Mouse (Mus musculus) T-helper 17 cell (primary cell): ENCODE measurements around the gene Vmn1r68.

Source experiments
- in situ Hi-C, 2 experiments: fragments of 300-600 bp; cut with MboI, MseI; formaldehyde crosslinking; loops; 1 replicate in 1 of 2; 2 replicates in 1 of 2; pipeline ENCODE4 v1.15.1; 2025; ENCODE audit warnings: high pct_unique_total_duplicates in 2 of 2

Vmn1r68 gene

GRCm38 (mm10) chr7:10558385-10558784, at the start of gene Vmn1r68:
TSS of gene Vmn1r68 (minus strand) at chr7:10558485.
- in situ Hi-C loops, result no loop called here

- in situ Hi-C loops, result no loop called here
Observed at GRCm38 (mm10) chr7:10495578-10495977, 62.7 kb downstream of the Vmn1r68 start.

- in situ Hi-C loops, result no loop called here
Observed at GRCm38 (mm10) chr7:10494786-10495521, 63.3 kb downstream of the Vmn1r68 start, which contains the start of gene Zik1. TSS of gene Zik1 (minus strand) at chr7:10495394.

- in situ Hi-C loops, result no loop called here
Observed at GRCm38 (mm10) chr7:10480588-10481233, 77.6 kb downstream of the Vmn1r68 start.

GRCm38 (mm10) chr7:10479813-10480212, 78.5 kb downstream of the Vmn1r68 start:
- in situ Hi-C loops, result no loop called here

GRCm38 (mm10) chr7:10458166-10458565, 100.1 kb downstream of the Vmn1r68 start:
- in situ Hi-C loops, result no loop called here
